Mouse (Mus musculus) liver, postnatal 0 days (tissue): ENCODE measurements around the gene Uap1l1. TPM values are rescaled to one million over a fixed set of nuclear protein-coding genes. Genes with fewer than 3 reads are reported as not detected.

Experiments
- ATAC-seq: fragments of 200-750 bp; cut with Nextera tagmentation; 2 replicates; pipeline ENCODE4 v1.8.0; 2017; ENCODE audit warnings: mild to moderate bottlenecking, moderate library complexity
- DNase-seq: peaks from one replicate; pipeline ENCODE4 v3.0.0-alpha.2; 2016
- H3K27ac ChIP-seq: fragments of 300-500 bp; sonication (generic); 2 replicates; pipeline ENCODE4 v1.5.1; 2014; ENCODE audit warnings: antibody characterized with exemption, moderate library complexity, mild to moderate bottlenecking, low read depth
- H3K27me3 ChIP-seq: fragments of 300-500 bp; sonication (generic); 2 replicates; pipeline ENCODE4 v1.6.1; 2014; ENCODE audit warnings: low read length, control low read depth, mixed read lengths; ENCODE audit not compliant: insufficient read depth
- H3K36me3 ChIP-seq: fragments of 300-500 bp; sonication (generic); replicated peaks from 2 replicates; pipeline ENCODE4 v1.6.1; 2014; ENCODE audit warnings: mild to moderate bottlenecking, control low read depth, low read length, moderate library complexity, mixed read lengths; ENCODE audit not compliant: insufficient read depth
- H3K4me1 ChIP-seq: fragments of 300-500 bp; sonication (generic); 2 replicates; pipeline ENCODE4 v1.6.1; 2014; ENCODE audit warnings: antibody characterized with exemption, mild to moderate bottlenecking, control low read depth; ENCODE audit not compliant: insufficient read depth
- H3K4me2 ChIP-seq: fragments of 300-500 bp; sonication (generic); 2 replicates; pipeline ENCODE4 v1.6.1; 2014; ENCODE audit warnings: low read depth, mild to moderate bottlenecking, low read length, moderate library complexity, mixed read lengths
- H3K4me3 ChIP-seq: fragments of 300-500 bp; sonication (generic); 2 replicates; pipeline ENCODE4 v1.5.1; 2014; ENCODE audit warnings: low read depth, low read length
- H3K9ac ChIP-seq: fragments of 300-500 bp; sonication (generic); replicated peaks from 2 replicates; pipeline ENCODE4 v1.6.1; 2014; ENCODE audit warnings: mild to moderate bottlenecking, moderate library complexity
- H3K9me3 ChIP-seq: fragments of 300-500 bp; sonication (generic); 2 replicates; pipeline ENCODE4 v1.6.1; 2016; ENCODE audit warnings: mild to moderate bottlenecking, control low read depth, low read length, mixed read lengths
- CTCF ChIP-seq: sonication (generic); IDR thresholded peaks from 2 replicates; pipeline ENCODE4 v1.5.1; 2016; ENCODE audit warnings: antibody characterized with exemption, low read depth
- EP300 ChIP-seq: IDR thresholded peaks from 2 replicates; pipeline ENCODE4 v1.6.1; 2016; ENCODE audit warnings: antibody characterized with exemption, low read depth, mild to moderate bottlenecking
- WGBS: fragments of 180-500 bp; shearing (Covaris S2); extraction: QIAGEN DNeasy Blood & Tissue Kit; methylation state at CpG from one replicate; pipeline ENCODE4 v1.1.7; 2014; ENCODE audit not compliant: insufficient replicate concordance; 5-methylcytosine and 5-hydroxymethylcytosine counted together
- polyA plus RNA-seq: library from polyadenylated mRNA; unstranded; fragments of >200 nt; fragmentation: Nextera tagmentation; extraction: Ambion mirVana; gene quantifications from 2 replicates; pipeline ENCODE4 v1.2.1, GENCODE M21; 2015

Gene Uap1l1
- polyA plus RNA-seq, 1 experiment from 2014 or later = 19.4 TPM

GRCm38 (mm10) chr2:25363478-25364178 is 1.9 kb downstream of the Uap1l1 start:
- H3K9me3 ChIP-seq = no peaks in the 10 kb centered on the region
- peaks cover 21% of the 10 kb centered on the region for H3K4me1 ChIP-seq
- H3K36me3 ChIP-seq = peaks cover 10% of the 10 kb centered on the region; the same call in 1 of the 2 replicates
- ATAC-seq (peak; percentile 52), DNase-seq (peak; percentile 35)
- TF ChIP-seq EP300 (no peak), CTCF (no peak)
- WGBS = 72% methylated on average over 13 of the region's 13 CpGs
- no peak overlapping the region for H3K4me3 ChIP-seq
- H3K27me3 ChIP-seq = 0 out of 2 replicates have a peak, but pooled peaks cover 5% of the 10 kb centered on the region
- H3K4me2 ChIP-seq = no peak overlapping the region
- H3K27ac ChIP-seq = no peak overlapping the region
- no peak overlapping the region for H3K9ac ChIP-seq

- DNase-seq (no peak), ATAC-seq (peak; percentile 57)
- Histone ChIP-seq H3K4me2 (no peak overlapping the region), H3K9ac (no peak overlapping the region), H3K4me3 (no peak overlapping the region), H3K4me1 (peaks cover 33% of the 10 kb centered on the region), H3K9me3 (no peaks in the 10 kb centered on the region), H3K27ac (peak overlapping the region; percentile 22; the same call in 1 of the 2 replicates), H3K36me3 (peaks cover 10% of the 10 kb centered on the region; the same call in 1 of the 2 replicates), H3K27me3 (no peaks in the 10 kb centered on the region)
- TF ChIP-seq CTCF (no peak), EP300 (no peak)
- WGBS = 58% methylated on average over 4 of the region's 4 CpGs
These were observed 5.6 kb downstream of the Uap1l1 start for GRCm38 (mm10) chr2:25359848-25360247.

- H3K4me2 ChIP-seq = peak within 1 kb of the TSS; percentile 96
- peaks cover 8% of the 10 kb centered on the region for H3K36me3 ChIP-seq
- no peaks in the 10 kb centered on the region for H3K9me3 ChIP-seq
- H3K27ac ChIP-seq = peak within 1 kb of the TSS; percentile 24; the same call in 1 of the 2 replicates
- H3K27me3 ChIP-seq = no peaks in the 10 kb centered on the region
- H3K9ac ChIP-seq = peak within 1 kb of the TSS; percentile 39
- TF ChIP-seq EP300 = no peak
- TF ChIP-seq CTCF = no peak
- DNase-seq = peak; percentile 91
- ATAC-seq = peak; percentile 84
- WGBS = 5% methylated on average over 13 of the region's 13 CpGs
- H3K4me3 ChIP-seq = peak within 1 kb of the TSS; percentile 59
- peaks cover 20% of the 10 kb centered on the region for H3K4me1 ChIP-seq
These were observed 9.0 kb downstream of the Uap1l1 start, which contains the start of gene Dpp7 for GRCm38 (mm10) chr2:25356208-25357079. Gene Dpp7, minus strand, starts transcription at chr2:25356359.

- no peaks in the 10 kb centered on the region for H3K9me3 ChIP-seq
- H3K4me2 ChIP-seq = peak overlapping the region; percentile 96
- peak overlapping the region; percentile 59 for H3K4me3 ChIP-seq
- 36% methylated on average over 18 of the region's 18 CpGs for WGBS
- ATAC-seq = no peak
- TF ChIP-seq CTCF (no peak), EP300 (no peak)
- no peak for DNase-seq
- H3K36me3 ChIP-seq = peaks cover 15% of the 10 kb centered on the region
- H3K27me3 ChIP-seq = no peaks in the 10 kb centered on the region
- peaks cover 20% of the 10 kb centered on the region for H3K4me1 ChIP-seq
- H3K9ac ChIP-seq = peak overlapping the region; percentile 39
- no peak overlapping the region for H3K27ac ChIP-seq
These were observed 9.9 kb downstream of the Uap1l1 start for GRCm38 (mm10) chr2:25355419-25356066.

- ATAC-seq = no peak
- no peaks in the 10 kb centered on the region for H3K9me3 ChIP-seq
- 86% methylated on average over 6 of the region's 6 CpGs for WGBS
- no peak overlapping the region for H3K9ac ChIP-seq
- TF ChIP-seq CTCF (no peak), EP300 (no peak)
- peaks cover 20% of the 10 kb centered on the region for H3K4me1 ChIP-seq
- peaks cover 28% of the 10 kb centered on the region for H3K36me3 ChIP-seq
- H3K4me2 ChIP-seq = no peak overlapping the region
- no peaks in the 10 kb centered on the region for H3K27me3 ChIP-seq
- DNase-seq = no peak
- no peak overlapping the region for H3K4me3 ChIP-seq
- H3K27ac ChIP-seq = no peak overlapping the region
These were observed 11.3 kb downstream of the Uap1l1 start for GRCm38 (mm10) chr2:25354211-25354610.

GRCm38 (mm10) chr2:25350701-25351100 is 14.8 kb downstream of the Uap1l1 start:
- Histone ChIP-seq H3K4me1 (peaks cover 5% of the 10 kb centered on the region), H3K4me3 (no peak overlapping the region), H3K9me3 (no peaks in the 10 kb centered on the region), H3K36me3 (peaks cover 57% of the 10 kb centered on the region), H3K9ac (no peak overlapping the region), H3K27me3 (no peaks in the 10 kb centered on the region), H3K27ac (no peak overlapping the region), H3K4me2 (no peak overlapping the region)
- no peak for TF ChIP-seq EP300
- TF ChIP-seq CTCF = no peak
- ATAC-seq = no peak
- DNase-seq = no peak
- WGBS = 86% methylated on average over 3 of the region's 3 CpGs
